Mouse (Mus musculus): ENCODE measurements at regions not wholly inside any gene's neighbourhood (a gene's known extent, or its start where the extent isn't known, plus 50 kb on each side); places are given as distances from the start of the nearest gene placed in this dataset.

- 49% methylated on average over 12 of the region's 12 CpGs for WGBS
- no peaks in the 10 kb centered on the region for H3K27me3 ChIP-seq (ENCODE audit: control insufficient read depth, insufficient read depth, low read length)
- no peak overlapping the region for H3K4me3 ChIP-seq (ENCODE audit: low read depth, low read length)
- H3K9me3 ChIP-seq (ENCODE audit: control insufficient read depth, low read depth, low read length): 0 out of 2 replicates have a peak, but pooled peaks cover 3% of the 10 kb centered on the region
- no peak for ATAC-seq (ENCODE audit: insufficient number of reproducible peaks, insufficient read depth, low FRiP score, low read depth)
- H3K4me2 ChIP-seq (replicated peaks; ENCODE audit: low read depth, low read length): no peak overlapping the region
- H3K36me3 ChIP-seq (ENCODE audit: control insufficient read depth, insufficient read depth, low read length): no peaks in the 10 kb centered on the region
- no peak overlapping the region for H3K9ac ChIP-seq (replicated peaks; ENCODE audit: low read depth, low read length)
- no peak overlapping the region for H3K27ac ChIP-seq (ENCODE audit: low read length)
- no peaks in the 10 kb centered on the region for H3K4me1 ChIP-seq (ENCODE audit: control insufficient read depth, insufficient read depth, low read length)
These were observed 125.6 kb upstream of the Cdkn3 start for GRCm38 (mm10) chr14:46634656-46635244.

GRCm38 (mm10) chr14:46634251-46634650, 126.1 kb upstream of the Cdkn3 start:
- Histone ChIP-seq H3K27ac (ENCODE audit: low read length) (no peak overlapping the region), H3K4me3 (ENCODE audit: low read depth, low read length) (no peak overlapping the region), H3K36me3 (ENCODE audit: control insufficient read depth, insufficient read depth, low read length) (no peaks in the 10 kb centered on the region), H3K4me2 (replicated peaks; ENCODE audit: low read depth, low read length) (no peak overlapping the region), H3K4me1 (ENCODE audit: control insufficient read depth, insufficient read depth, low read length) (no peaks in the 10 kb centered on the region), H3K27me3 (ENCODE audit: control insufficient read depth, insufficient read depth, low read length) (no peaks in the 10 kb centered on the region), H3K9me3 (ENCODE audit: control insufficient read depth, low read depth, low read length) (0 out of 2 replicates have a peak, but pooled peaks cover 3% of the 10 kb centered on the region), H3K9ac (replicated peaks; ENCODE audit: low read depth, low read length) (no peak overlapping the region)
- no peak for ATAC-seq (ENCODE audit: insufficient number of reproducible peaks, insufficient read depth, low FRiP score, low read depth)
- WGBS: 78% methylated on average over 10 of the region's 10 CpGs

- 0 out of 2 replicates have a peak, but pooled peaks cover 3% of the 10 kb centered on the region for H3K9me3 ChIP-seq (ENCODE audit: control insufficient read depth, low read depth, low read length)
- H3K4me3 ChIP-seq (ENCODE audit: low read depth, low read length): no peak overlapping the region
- 91% methylated on average over 5 of the region's 5 CpGs for WGBS
These were observed 132.7 kb upstream of the Cdkn3 start for GRCm38 (mm10) chr14:46627690-46628089.

GRCm38 (mm10) chr14:46625760-46626159, 134.6 kb upstream of the Cdkn3 start:
- ATAC-seq (ENCODE audit: insufficient number of reproducible peaks, insufficient read depth, low FRiP score, low read depth): no peak
- Histone ChIP-seq H3K9ac (replicated peaks; ENCODE audit: low read depth, low read length) (no peak overlapping the region), H3K27me3 (ENCODE audit: control insufficient read depth, insufficient read depth, low read length) (no peaks in the 10 kb centered on the region), H3K36me3 (ENCODE audit: control insufficient read depth, insufficient read depth, low read length) (no peaks in the 10 kb centered on the region), H3K4me1 (ENCODE audit: control insufficient read depth, insufficient read depth, low read length) (no peaks in the 10 kb centered on the region), H3K9me3 (ENCODE audit: control insufficient read depth, low read depth, low read length) (no peaks in the 10 kb centered on the region), H3K27ac (ENCODE audit: low read length) (no peak overlapping the region), H3K4me3 (ENCODE audit: low read depth, low read length) (no peak overlapping the region), H3K4me2 (replicated peaks; ENCODE audit: low read depth, low read length) (no peak overlapping the region)
- 76% methylated on average over 7 of the region's 7 CpGs for WGBS

More at GRCm38 (mm10) chr14:46627690-46628089, 132.7 kb upstream of the Cdkn3 start:
- no peak for ATAC-seq (ENCODE audit: insufficient number of reproducible peaks, insufficient read depth, low FRiP score, low read depth)
- H3K4me1 ChIP-seq (ENCODE audit: control insufficient read depth, insufficient read depth, low read length): no peaks in the 10 kb centered on the region
- no peaks in the 10 kb centered on the region for H3K27me3 ChIP-seq (ENCODE audit: control insufficient read depth, insufficient read depth, low read length)
- no peak overlapping the region for H3K9ac ChIP-seq (replicated peaks; ENCODE audit: low read depth, low read length)
- H3K4me2 ChIP-seq (replicated peaks; ENCODE audit: low read depth, low read length): no peak overlapping the region
- no peak overlapping the region for H3K27ac ChIP-seq (ENCODE audit: low read length)
- H3K36me3 ChIP-seq (ENCODE audit: control insufficient read depth, insufficient read depth, low read length): no peaks in the 10 kb centered on the region

- no peak for ATAC-seq (ENCODE audit: insufficient number of reproducible peaks, insufficient read depth, low FRiP score, low read depth)
- Histone ChIP-seq H3K4me3 (ENCODE audit: low read depth, low read length) (no peak overlapping the region), H3K27me3 (ENCODE audit: control insufficient read depth, insufficient read depth, low read length) (no peaks in the 10 kb centered on the region), H3K4me1 (ENCODE audit: control insufficient read depth, insufficient read depth, low read length) (no peaks in the 10 kb centered on the region), H3K27ac (ENCODE audit: low read length) (no peak overlapping the region), H3K36me3 (ENCODE audit: control insufficient read depth, insufficient read depth, low read length) (no peaks in the 10 kb centered on the region), H3K9me3 (ENCODE audit: control insufficient read depth, low read depth, low read length) (no peaks in the 10 kb centered on the region), H3K4me2 (replicated peaks; ENCODE audit: low read depth, low read length) (no peak overlapping the region), H3K9ac (replicated peaks; ENCODE audit: low read depth, low read length) (no peak overlapping the region)
- 32% methylated on average over 2 of the region's 2 CpGs for WGBS
These were observed 136.7 kb upstream of the Cdkn3 start for GRCm38 (mm10) chr14:46623645-46624044.

GRCm38 (mm10) chr14:46616030-46616429, 144.3 kb upstream of the Cdkn3 start:
- WGBS: 84% methylated on average over 9 of the region's 9 CpGs
- Histone ChIP-seq H3K9me3 (ENCODE audit: control insufficient read depth, low read depth, low read length) (no peaks in the 10 kb centered on the region), H3K4me1 (ENCODE audit: control insufficient read depth, insufficient read depth, low read length) (no peaks in the 10 kb centered on the region), H3K36me3 (ENCODE audit: control insufficient read depth, insufficient read depth, low read length) (no peaks in the 10 kb centered on the region), H3K4me3 (ENCODE audit: low read depth, low read length) (no peak overlapping the region), H3K27ac (ENCODE audit: low read length) (no peak overlapping the region), H3K9ac (replicated peaks; ENCODE audit: low read depth, low read length) (no peak overlapping the region), H3K27me3 (ENCODE audit: control insufficient read depth, insufficient read depth, low read length) (no peaks in the 10 kb centered on the region), H3K4me2 (replicated peaks; ENCODE audit: low read depth, low read length) (no peak overlapping the region)
- no peak for ATAC-seq (ENCODE audit: insufficient number of reproducible peaks, insufficient read depth, low FRiP score, low read depth)

GRCm38 (mm10) chr14:46614936-46615335, 145.4 kb upstream of the Cdkn3 start:
- Histone ChIP-seq H3K9me3 (ENCODE audit: control insufficient read depth, low read depth, low read length) (no peaks in the 10 kb centered on the region), H3K4me2 (replicated peaks; ENCODE audit: low read depth, low read length) (no peak overlapping the region), H3K4me1 (ENCODE audit: control insufficient read depth, insufficient read depth, low read length) (no peaks in the 10 kb centered on the region), H3K27ac (ENCODE audit: low read length) (no peak overlapping the region), H3K4me3 (ENCODE audit: low read depth, low read length) (no peak overlapping the region), H3K36me3 (ENCODE audit: control insufficient read depth, insufficient read depth, low read length) (no peaks in the 10 kb centered on the region), H3K27me3 (ENCODE audit: control insufficient read depth, insufficient read depth, low read length) (no peaks in the 10 kb centered on the region), H3K9ac (replicated peaks; ENCODE audit: low read depth, low read length) (no peak overlapping the region)
- ATAC-seq (ENCODE audit: insufficient number of reproducible peaks, insufficient read depth, low FRiP score, low read depth): no peak
- 69% methylated on average over 4 of the region's 4 CpGs for WGBS

GRCm38 (mm10) chr14:46613748-46614147, 146.6 kb upstream of the Cdkn3 start:
- Histone ChIP-seq H3K27ac (ENCODE audit: low read length) (no peak overlapping the region), H3K4me1 (ENCODE audit: control insufficient read depth, insufficient read depth, low read length) (no peaks in the 10 kb centered on the region), H3K4me2 (replicated peaks; ENCODE audit: low read depth, low read length) (no peak overlapping the region), H3K9me3 (ENCODE audit: control insufficient read depth, low read depth, low read length) (no peaks in the 10 kb centered on the region), H3K9ac (replicated peaks; ENCODE audit: low read depth, low read length) (no peak overlapping the region), H3K27me3 (ENCODE audit: control insufficient read depth, insufficient read depth, low read length) (no peaks in the 10 kb centered on the region), H3K36me3 (ENCODE audit: control insufficient read depth, insufficient read depth, low read length) (no peaks in the 10 kb centered on the region), H3K4me3 (ENCODE audit: low read depth, low read length) (no peak overlapping the region)
- 33% methylated on average over 4 of the region's 4 CpGs for WGBS
- no peak for ATAC-seq (ENCODE audit: insufficient number of reproducible peaks, insufficient read depth, low FRiP score, low read depth)

- Histone ChIP-seq H3K9ac (replicated peaks; ENCODE audit: low read depth, low read length) (no peak overlapping the region), H3K27ac (ENCODE audit: low read length) (no peak overlapping the region), H3K4me2 (replicated peaks; ENCODE audit: low read depth, low read length) (no peak overlapping the region), H3K9me3 (ENCODE audit: control insufficient read depth, low read depth, low read length) (no peaks in the 10 kb centered on the region), H3K27me3 (ENCODE audit: control insufficient read depth, insufficient read depth, low read length) (no peaks in the 10 kb centered on the region), H3K4me1 (ENCODE audit: control insufficient read depth, insufficient read depth, low read length) (no peaks in the 10 kb centered on the region), H3K36me3 (ENCODE audit: control insufficient read depth, insufficient read depth, low read length) (no peaks in the 10 kb centered on the region), H3K4me3 (ENCODE audit: low read depth, low read length) (no peak overlapping the region)
- WGBS: 67% methylated on average over 8 of the region's 8 CpGs
- ATAC-seq (ENCODE audit: insufficient number of reproducible peaks, insufficient read depth, low FRiP score, low read depth): no peak
These were observed 147.1 kb upstream of the Cdkn3 start for GRCm38 (mm10) chr14:46613211-46613610.
